Mouse (Mus musculus) midbrain, embryonic 15.5 days (tissue): ENCODE results near the gene Srsf6. TPM values are rescaled to one million over a fixed set of nuclear protein-coding genes. Genes with fewer than 3 reads are reported as not detected.
A peak's percentile ranks its signal among the peaks of the same experiment; 100 is the strongest.

Source experiments
- ATAC-seq: fragments of 200-750 bp; cut with Nextera tagmentation; replicated peaks from 2 replicates; pipeline ENCODE4 v1.8.0; 2017; ENCODE audit warnings: moderate TSS enrichment
- H3K27ac ChIP-seq: fragments of 300-500 bp; sonication (generic); 2 replicates; pipeline ENCODE4 v1.5.1; 2015; ENCODE audit warnings: mild to moderate bottlenecking, inconsistent platforms
- H3K27me3 ChIP-seq: fragments of 300-500 bp; sonication (generic); replicated peaks from 2 replicates; pipeline ENCODE4 v1.6.1; 2015; ENCODE audit warnings: inconsistent platforms
- H3K36me3 ChIP-seq: fragments of 300-500 bp; sonication (generic); replicated peaks from 2 replicates; pipeline ENCODE4 v1.6.1; 2015; ENCODE audit warnings: inconsistent platforms
- H3K4me1 ChIP-seq: fragments of 300-500 bp; sonication (generic); 2 replicates; pipeline ENCODE4 v1.6.1; 2015; ENCODE audit warnings: inconsistent platforms
- H3K4me2 ChIP-seq: fragments of 300-500 bp; sonication (generic); 2 replicates; pipeline ENCODE4 v1.6.1; 2015; ENCODE audit warnings: inconsistent platforms, mild to moderate bottlenecking, moderate library complexity
- H3K4me3 ChIP-seq: fragments of 300-500 bp; sonication (generic); 2 replicates; pipeline ENCODE4 v1.5.1; 2015; ENCODE audit warnings: mild to moderate bottlenecking, inconsistent platforms
- H3K9ac ChIP-seq: fragments of 300-500 bp; sonication (generic); 2 replicates; pipeline ENCODE4 v1.6.1; 2015; ENCODE audit warnings: mild to moderate bottlenecking, inconsistent platforms
- H3K9me3 ChIP-seq: fragments of 300-500 bp; sonication (generic); 2 replicates; pipeline ENCODE4 v1.6.1; 2016; ENCODE audit warnings: inconsistent platforms
- WGBS: fragments of 180-500 bp; shearing (Covaris S2); methylation state at CpG from one replicate; pipeline ENCODE4 v1.1.7; 2015; ENCODE audit warnings: mixed read lengths; 5-methylcytosine and 5-hydroxymethylcytosine counted together
- polyA plus RNA-seq: library from polyadenylated mRNA; unstranded; fragments of >200 nt; fragmentation: Nextera tagmentation; extraction: Ambion mirVana; gene quantifications from 2 replicates; pipeline ENCODE4 v1.2.1, GENCODE M21; 2015

Gene Srsf6
- polyA plus RNA-seq, 1 experiment from 2014 or later: 142 TPM

DNA sequence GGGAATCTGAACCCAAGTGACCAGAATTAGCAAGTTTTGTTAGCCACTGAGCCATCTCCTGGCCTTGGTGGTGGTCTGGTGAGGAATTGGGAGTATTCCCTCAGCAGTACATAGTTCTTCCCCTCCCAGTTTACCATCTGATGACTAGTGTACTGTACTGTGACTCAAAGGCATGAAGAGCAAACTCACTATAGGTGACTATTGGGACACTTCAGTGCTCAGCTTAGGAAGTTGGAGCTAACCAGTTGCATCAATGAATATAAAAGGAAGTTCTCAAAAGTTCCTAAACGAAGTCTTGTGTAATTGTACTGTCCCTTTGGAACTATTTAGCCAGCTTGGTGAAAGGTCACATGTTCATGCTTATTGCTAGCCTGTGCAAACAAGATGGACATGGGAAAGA, 8.2 kb downstream of the Srsf6 start:
- H3K4me3 ChIP-seq: no peak overlapping the region
- peaks cover 5% of the 10 kb centered on the region; the same call in 1 of the 2 replicates for H3K27me3 ChIP-seq
- H3K9ac ChIP-seq: no peak overlapping the region
- H3K27ac ChIP-seq: no peak overlapping the region
- no peak overlapping the region for H3K4me2 ChIP-seq
- peaks cover 54% of the 10 kb centered on the region for H3K36me3 ChIP-seq
- H3K4me1 ChIP-seq: peaks cover 12% of the 10 kb centered on the region
- no peaks in the 10 kb centered on the region for H3K9me3 ChIP-seq
- no peak for ATAC-seq
- WGBS: 83% methylated on average over 1 of the region's 1 CpGs

DNA sequence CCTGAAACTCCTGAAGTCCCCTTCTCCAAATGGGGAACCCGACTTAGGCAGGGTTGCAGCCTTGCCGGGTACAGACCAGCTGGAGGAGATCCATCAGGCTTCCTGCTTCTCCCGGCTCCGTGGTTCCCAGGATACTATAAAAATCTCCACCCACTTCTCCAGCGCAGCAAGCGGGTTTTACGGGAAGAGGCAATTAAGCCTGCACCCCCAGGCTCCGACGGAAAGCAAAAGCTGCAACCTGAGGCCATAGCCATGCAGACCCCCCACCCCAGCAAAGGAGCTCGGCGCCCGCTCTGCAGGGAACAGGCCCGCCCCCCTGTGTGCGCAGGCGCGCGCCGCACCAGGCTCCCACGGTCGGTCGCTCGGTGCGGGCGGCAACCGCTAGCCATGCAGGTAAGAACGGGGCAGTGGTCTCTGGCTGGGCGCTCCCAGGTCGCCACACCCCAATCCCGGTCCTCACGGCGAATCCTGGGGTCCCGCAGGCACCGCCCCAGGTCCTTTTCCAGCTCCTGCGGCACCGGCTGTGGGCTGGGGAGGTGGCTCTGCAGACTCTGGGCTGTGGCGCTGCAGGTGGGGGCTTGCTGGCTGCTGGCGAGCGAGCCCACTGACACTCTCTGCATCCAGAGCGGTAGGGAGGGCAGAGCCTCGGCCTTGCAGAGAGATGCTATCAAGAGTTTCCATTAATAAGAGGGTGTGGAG, 12.0 kb downstream of the Srsf6 start, which contains the start of gene L3mbtl1:
L3mbtl1 (plus strand) TSS at position 325 of the 699 bp plus-strand sequence.
- H3K4me2 ChIP-seq: peak within 1 kb of the TSS; percentile 96
- peaks cover 26% of the 10 kb centered on the region for H3K36me3 ChIP-seq
- H3K27me3 ChIP-seq: peaks cover 8% of the 10 kb centered on the region; the same call in 1 of the 2 replicates
- peak within 1 kb of the TSS; percentile 79 for H3K4me3 ChIP-seq
- H3K27ac ChIP-seq: peak within 1 kb of the TSS; percentile 79
- under 1% methylated on average over 38 of the region's 40 CpGs for WGBS
- peak; percentile 86 for ATAC-seq
- H3K9me3 ChIP-seq: no peaks in the 10 kb centered on the region
- peaks cover 12% of the 10 kb centered on the region for H3K4me1 ChIP-seq
- H3K9ac ChIP-seq: peak within 1 kb of the TSS; percentile 81

DNA sequence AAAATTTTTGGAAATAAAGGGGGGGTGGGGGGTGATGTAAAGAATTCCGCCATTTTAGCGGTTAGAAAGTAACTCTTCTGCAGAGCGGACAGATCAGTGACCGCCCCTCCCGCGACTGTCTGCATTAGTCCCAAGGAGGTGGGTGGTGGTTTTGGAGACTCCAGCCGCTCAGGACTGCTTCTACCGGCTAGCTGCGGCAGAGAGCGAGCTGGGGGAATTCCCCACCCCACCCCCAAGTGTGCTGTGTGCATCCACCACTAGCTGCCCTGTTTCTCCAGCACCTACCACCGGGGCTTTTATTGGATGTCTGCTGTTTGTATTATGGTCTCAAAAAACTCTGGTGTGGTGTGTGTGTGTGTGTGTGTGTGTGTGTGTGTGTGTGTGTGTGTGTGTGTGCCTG, 12.6 kb downstream of the Srsf6 start:
- Histone ChIP-seq H3K27me3 (peaks cover 8% of the 10 kb centered on the region; the same call in 1 of the 2 replicates), H3K4me2 (peak overlapping the region; percentile 96), H3K9me3 (no peaks in the 10 kb centered on the region), H3K4me1 (peaks cover 12% of the 10 kb centered on the region), H3K9ac (peak overlapping the region; percentile 81; the same call in 1 of the 2 replicates), H3K36me3 (peaks cover 19% of the 10 kb centered on the region), H3K27ac (no peak overlapping the region), H3K4me3 (peak overlapping the region; percentile 79)
- WGBS: 7% methylated on average over 11 of the region's 11 CpGs
- peak; percentile 34; the same call in 1 of the 2 replicates for ATAC-seq

DNA sequence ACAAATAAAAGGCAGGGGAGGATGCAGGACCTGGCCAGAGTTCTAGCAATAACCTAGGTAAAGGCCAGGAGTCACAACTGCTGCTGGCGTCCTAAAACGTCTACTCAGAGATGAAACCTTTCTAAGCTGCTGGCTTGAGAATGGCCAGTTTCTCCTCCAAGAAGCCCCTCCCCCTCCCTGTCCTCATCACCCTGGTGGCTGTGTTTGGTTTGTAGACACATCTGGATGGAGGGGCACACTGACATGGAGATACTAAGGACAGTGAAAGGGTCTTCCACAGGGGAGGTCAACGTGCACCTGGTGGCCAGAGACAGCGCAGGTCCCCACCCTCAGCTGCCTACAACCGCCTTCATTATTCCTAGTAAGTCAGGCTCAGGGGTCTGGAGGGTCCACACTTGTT, 15.6 kb downstream of the Srsf6 start:
- 0 out of 2 replicates have a peak, but pooled peaks cover 5% of the 10 kb centered on the region for H3K27me3 ChIP-seq
- ATAC-seq: no peak
- no peak overlapping the region for H3K4me3 ChIP-seq
- no peak overlapping the region for H3K4me2 ChIP-seq
- no peak overlapping the region for H3K27ac ChIP-seq
- no peaks in the 10 kb centered on the region for H3K9me3 ChIP-seq
- no peak overlapping the region for H3K9ac ChIP-seq
- peaks cover 12% of the 10 kb centered on the region for H3K4me1 ChIP-seq
- WGBS: 85% methylated on average over 5 of the region's 5 CpGs
- H3K36me3 ChIP-seq: no peaks in the 10 kb centered on the region

DNA sequence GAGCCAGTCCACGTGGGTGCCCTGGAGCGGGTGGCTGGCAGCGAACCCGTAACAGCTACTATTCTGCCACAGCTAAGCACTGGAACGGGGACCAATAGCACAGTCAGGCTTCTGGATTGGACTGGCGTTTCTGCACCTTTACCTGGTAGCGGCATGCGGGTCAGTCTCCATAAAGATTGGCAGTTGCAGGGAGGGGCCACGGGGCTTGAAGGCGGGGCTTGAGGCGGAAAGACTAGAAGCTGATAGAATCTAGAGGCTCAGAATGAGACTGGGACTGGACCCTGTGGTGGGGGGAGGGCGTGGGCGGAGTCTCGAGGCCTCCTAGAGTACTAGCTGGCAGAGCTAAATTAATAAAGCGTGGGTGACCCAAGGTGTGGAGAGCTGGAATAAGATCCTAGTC, 16.4 kb downstream of the Srsf6 start:
- peaks cover 8% of the 10 kb centered on the region for H3K4me1 ChIP-seq
- H3K4me2 ChIP-seq: peak overlapping the region; percentile 32
- 39% methylated on average over 15 of the region's 15 CpGs for WGBS
- H3K27me3 ChIP-seq: 0 out of 2 replicates have a peak, but pooled peaks cover 5% of the 10 kb centered on the region
- ATAC-seq: no peak
- no peak overlapping the region for H3K27ac ChIP-seq
- H3K36me3 ChIP-seq: no peaks in the 10 kb centered on the region
- H3K9ac ChIP-seq: no peak overlapping the region
- H3K4me3 ChIP-seq: peak overlapping the region; percentile 9
- no peaks in the 10 kb centered on the region for H3K9me3 ChIP-seq

DNA sequence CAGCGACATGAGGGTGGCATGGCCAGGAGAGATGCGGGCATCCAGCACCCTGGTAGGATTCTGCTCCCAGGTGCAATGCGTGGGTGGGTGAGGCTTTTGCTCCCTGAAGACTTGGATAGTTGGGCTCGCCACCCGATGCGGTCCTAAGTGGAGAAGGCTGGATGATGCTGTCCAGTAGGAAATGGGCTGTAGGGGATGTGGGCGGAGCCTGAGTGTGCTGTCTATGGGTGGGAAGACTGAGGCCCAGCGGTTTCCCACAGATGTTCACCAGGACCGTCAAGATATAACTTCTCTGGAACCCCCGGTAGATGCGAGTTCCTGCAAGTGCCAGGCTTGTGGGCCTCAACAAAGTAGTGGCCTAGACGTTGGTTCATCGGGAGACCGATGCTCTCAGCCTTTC, 16.9 kb downstream of the Srsf6 start:
- 0 out of 2 replicates have a peak, but pooled peaks cover 5% of the 10 kb centered on the region for H3K4me1 ChIP-seq
- WGBS: 54% methylated on average over 14 of the region's 14 CpGs
- H3K36me3 ChIP-seq: no peaks in the 10 kb centered on the region
- 0 out of 2 replicates have a peak, but pooled peaks cover 5% of the 10 kb centered on the region for H3K27me3 ChIP-seq
- H3K27ac ChIP-seq: no peak overlapping the region
- no peak overlapping the region for H3K9ac ChIP-seq
- ATAC-seq: no peak
- no peaks in the 10 kb centered on the region for H3K9me3 ChIP-seq
- peak overlapping the region; percentile 9 for H3K4me3 ChIP-seq
- H3K4me2 ChIP-seq: peak overlapping the region; percentile 32

DNA sequence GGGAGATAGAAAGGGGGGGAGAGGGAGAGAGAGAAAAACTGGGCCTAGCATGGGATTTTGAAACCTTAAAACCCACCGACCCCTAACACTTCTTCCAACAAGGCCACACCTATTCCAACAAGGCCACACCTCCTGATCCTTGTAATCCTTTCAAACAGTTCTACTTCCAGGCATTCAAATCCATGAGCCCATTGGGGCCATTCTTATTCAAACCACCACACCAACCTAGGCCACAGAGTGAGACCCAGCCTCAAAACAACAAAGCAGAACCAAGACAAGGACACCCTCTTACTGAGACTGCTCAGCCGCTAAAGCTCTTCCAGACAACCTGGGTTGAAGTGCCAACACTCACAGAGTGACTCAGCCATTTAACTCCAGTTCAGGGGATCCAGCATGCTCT, 19.4 kb downstream of the Srsf6 start:
- H3K27me3 ChIP-seq: no peaks in the 10 kb centered on the region
- H3K4me3 ChIP-seq: no peak overlapping the region
- no peaks in the 10 kb centered on the region for H3K36me3 ChIP-seq
- H3K9ac ChIP-seq: no peak overlapping the region
- no peak overlapping the region for H3K4me2 ChIP-seq
- WGBS: 87% methylated on average over 2 of the region's 2 CpGs
- H3K9me3 ChIP-seq: no peaks in the 10 kb centered on the region
- no peak overlapping the region for H3K27ac ChIP-seq
- no peak for ATAC-seq
- no peaks in the 10 kb centered on the region for H3K4me1 ChIP-seq

DNA sequence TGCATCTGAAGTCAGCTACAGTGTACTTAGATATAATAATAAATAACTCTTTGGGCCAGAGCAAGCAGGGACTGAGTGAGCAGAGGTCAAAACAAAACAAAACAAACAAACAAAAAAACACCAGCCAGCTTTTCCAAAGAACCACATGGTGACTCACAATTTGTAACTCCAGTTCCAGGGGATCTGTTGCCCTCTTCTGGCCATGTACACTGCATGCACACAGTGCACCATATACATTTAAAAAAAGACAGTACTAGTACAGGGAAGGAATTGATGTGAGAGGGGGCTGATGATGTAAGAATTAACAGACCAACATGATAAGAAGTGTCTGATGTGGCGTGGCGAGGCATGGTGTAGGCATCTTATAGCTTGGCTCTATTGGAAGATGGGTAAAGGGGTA, 25.5 kb downstream of the Srsf6 start:
- Histone ChIP-seq H3K27ac (no peak overlapping the region), H3K9me3 (no peaks in the 10 kb centered on the region), H3K36me3 (no peaks in the 10 kb centered on the region), H3K4me3 (no peak overlapping the region), H3K9ac (no peak overlapping the region), H3K4me2 (no peak overlapping the region), H3K27me3 (no peaks in the 10 kb centered on the region), H3K4me1 (no peaks in the 10 kb centered on the region)
- ATAC-seq: no peak
- WGBS: 92% methylated on average over 2 of the region's 2 CpGs

DNA sequence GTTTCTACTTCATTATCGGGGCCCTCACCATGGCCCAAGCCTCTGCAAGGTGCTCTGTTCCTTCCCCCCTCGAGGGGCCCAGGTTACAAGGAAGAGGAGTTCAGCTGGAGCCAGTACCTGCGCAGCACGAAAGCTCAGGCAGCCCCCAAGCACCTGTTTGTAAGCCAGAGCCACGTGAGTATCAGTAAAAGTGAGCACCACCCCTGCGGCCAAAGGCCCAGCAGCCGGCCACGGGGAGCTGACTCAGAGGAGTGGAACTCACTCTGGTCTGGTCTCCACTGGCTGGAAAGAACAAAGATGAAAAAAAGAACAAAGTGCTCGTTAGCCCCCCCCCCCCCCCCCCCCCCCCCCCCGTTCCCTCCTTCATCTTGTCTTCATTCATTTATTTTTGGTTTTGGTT, 30.0 kb downstream of the Srsf6 start:
- Histone ChIP-seq H3K27me3 (no peaks in the 10 kb centered on the region), H3K4me2 (no peak overlapping the region), H3K9me3 (no peaks in the 10 kb centered on the region), H3K4me3 (no peak overlapping the region), H3K36me3 (no peaks in the 10 kb centered on the region), H3K4me1 (no peaks in the 10 kb centered on the region), H3K9ac (no peak overlapping the region), H3K27ac (no peak overlapping the region)
- WGBS: 73% methylated on average over 9 of the region's 10 CpGs
- ATAC-seq: no peak

DNA sequence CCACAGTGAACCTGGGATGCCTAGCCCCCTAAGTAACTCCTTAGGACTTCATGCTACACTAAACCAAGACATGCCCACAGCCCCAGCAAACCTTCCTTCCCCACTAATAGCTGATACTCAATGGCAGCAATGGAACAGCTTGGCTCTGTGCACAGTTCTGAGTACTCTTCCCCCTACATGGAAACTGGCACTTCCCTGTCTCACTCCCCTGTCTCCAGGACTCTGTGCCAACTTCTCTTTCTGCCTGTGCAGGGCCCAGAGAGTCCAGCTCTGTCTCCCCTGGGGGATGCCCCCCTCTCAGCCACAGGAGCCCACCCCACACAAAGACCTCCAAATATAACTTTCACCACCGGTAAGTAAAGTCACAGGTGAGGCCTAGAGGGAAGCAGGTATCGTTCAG, 35.4 kb downstream of the Srsf6 start:
- no peak overlapping the region for H3K4me2 ChIP-seq
- no peaks in the 10 kb centered on the region for H3K9me3 ChIP-seq
- H3K4me1 ChIP-seq: no peaks in the 10 kb centered on the region
- no peaks in the 10 kb centered on the region for H3K27me3 ChIP-seq
- no peak overlapping the region for H3K4me3 ChIP-seq
- no peak for ATAC-seq
- H3K27ac ChIP-seq: no peak overlapping the region
- 91% methylated on average over 2 of the region's 2 CpGs for WGBS
- H3K36me3 ChIP-seq: no peaks in the 10 kb centered on the region
- no peak overlapping the region for H3K9ac ChIP-seq

DNA sequence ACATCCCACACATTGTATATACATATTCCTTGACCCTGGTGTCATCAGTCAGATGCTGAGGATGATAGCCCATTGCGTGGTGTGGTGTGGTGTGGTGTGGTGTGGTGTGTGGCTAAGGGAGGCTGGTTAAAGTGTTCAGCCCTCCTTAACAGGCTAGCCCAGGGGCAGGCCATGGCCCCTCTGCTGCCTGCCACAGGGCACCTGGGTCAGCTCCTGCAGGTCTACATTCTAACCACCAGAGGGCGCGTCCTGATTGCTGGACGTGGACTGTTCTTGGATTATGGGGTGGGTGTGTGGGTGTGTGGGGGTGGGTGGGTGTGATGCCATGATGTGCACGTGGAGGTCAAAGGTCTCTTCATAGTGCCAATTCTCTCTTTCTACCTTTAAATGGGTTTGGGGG, 37.0 kb downstream of the Srsf6 start:
- Histone ChIP-seq H3K27ac (no peak overlapping the region), H3K4me2 (no peak overlapping the region), H3K36me3 (no peaks in the 10 kb centered on the region), H3K9ac (no peak overlapping the region), H3K4me3 (no peak overlapping the region), H3K9me3 (no peaks in the 10 kb centered on the region), H3K4me1 (peaks cover under 1% of the 10 kb centered on the region; the same call in 1 of the 2 replicates), H3K27me3 (no peaks in the 10 kb centered on the region)
- 6% methylated on average over 5 of the region's 5 CpGs for WGBS
- no peak for ATAC-seq

DNA sequence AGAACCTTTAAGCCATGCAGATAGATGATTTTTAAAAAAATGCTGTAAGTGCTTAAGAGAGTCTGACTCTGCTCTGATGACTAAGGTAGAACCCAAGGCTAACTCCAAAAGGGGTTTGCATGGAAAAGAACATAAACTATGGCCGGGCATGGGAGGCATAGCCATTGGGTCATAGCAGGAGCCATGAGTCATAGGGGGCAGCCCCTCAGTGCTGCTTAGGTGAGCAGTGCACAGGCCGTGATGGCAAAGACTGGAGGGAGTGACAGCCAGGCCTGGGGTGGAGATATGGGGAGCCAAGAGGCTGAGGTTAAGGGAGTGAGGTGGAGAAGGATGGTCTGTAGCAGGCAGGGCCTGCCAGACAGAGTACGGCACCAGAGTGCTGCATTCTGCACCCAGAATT, 37.8 kb downstream of the Srsf6 start:
- WGBS: 89% methylated on average over 3 of the region's 3 CpGs
- no peak for ATAC-seq

DNA sequence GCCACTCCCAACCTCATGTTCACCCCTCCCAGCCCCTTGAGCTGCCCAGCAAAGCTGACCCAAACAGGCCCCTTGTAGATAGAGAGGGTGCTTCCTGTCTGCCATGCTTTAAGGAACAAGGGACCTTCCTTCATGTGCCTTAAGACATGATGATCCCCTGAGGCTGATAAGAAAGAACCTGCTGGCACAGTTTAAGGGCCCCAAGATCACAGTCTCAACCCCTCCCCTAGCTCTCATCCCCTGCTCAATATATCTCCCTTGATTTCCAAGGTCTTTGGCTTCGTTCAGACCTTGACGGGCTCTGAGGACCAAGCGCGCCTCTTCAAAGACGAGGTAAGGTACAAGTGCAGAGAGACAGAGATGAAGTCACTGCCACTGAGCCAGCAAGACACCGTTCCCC, 39.6 kb downstream of the Srsf6 start:
- no peak for ATAC-seq
- WGBS: 89% methylated on average over 6 of the region's 6 CpGs
- no peaks in the 10 kb centered on the region for H3K9me3 ChIP-seq

More for the DNA sequence above, 37.8 kb downstream of the Srsf6 start:
- Histone ChIP-seq H3K27me3 (no peaks in the 10 kb centered on the region), H3K27ac (no peak overlapping the region), H3K9ac (no peak overlapping the region), H3K4me1 (peaks cover 7% of the 10 kb centered on the region; the same call in 1 of the 2 replicates), H3K9me3 (no peaks in the 10 kb centered on the region), H3K4me3 (no peak overlapping the region), H3K4me2 (no peak overlapping the region), H3K36me3 (no peaks in the 10 kb centered on the region)

More for the DNA sequence above, 39.6 kb downstream of the Srsf6 start:
- H3K27me3 ChIP-seq: no peaks in the 10 kb centered on the region
- H3K4me1 ChIP-seq: peaks cover 15% of the 10 kb centered on the region; the same call in 1 of the 2 replicates
- no peaks in the 10 kb centered on the region for H3K36me3 ChIP-seq
- H3K4me2 ChIP-seq: no peak overlapping the region
- H3K27ac ChIP-seq: no peak overlapping the region
- no peak overlapping the region for H3K4me3 ChIP-seq
- H3K9ac ChIP-seq: no peak overlapping the region
